Mouse (Mus musculus) myocyte (in vitro differentiated cells): ENCODE results near the gene Alg12.

Experiments used
- MAX ChIP-seq: IDR thresholded peaks from one replicate; pipeline ENCODE4 v1.6.1; 2011; ENCODE audit warnings: low read depth, mild to moderate bottlenecking, control low read depth
- MYOD1 ChIP-seq, 3 experiments: IDR thresholded peaks; one replicate each; pipeline ENCODE4 v1.6.1; 2011; ENCODE audit warnings: control low read depth in 2 of 3, low read depth in 2 of 3, mild to moderate bottlenecking in 2 of 3, moderate library complexity in 1 of 3; ENCODE audit not compliant: insufficient read length in 2 of 3, control insufficient read depth in 1 of 3
- MYOG ChIP-seq, 3 experiments: IDR thresholded peaks; one replicate each; pipeline ENCODE4 v1.6.1; 2011; ENCODE audit warnings: control low read depth in 2 of 3, low read depth in 2 of 3, mild to moderate bottlenecking in 2 of 3; ENCODE audit not compliant: insufficient read length in 2 of 3, control insufficient read depth in 1 of 3, insufficient read depth in 1 of 3
- POLR2A ChIP-seq: IDR thresholded peaks from one replicate; pipeline ENCODE4 v1.6.1; 2011; ENCODE audit warnings: low read depth, mild to moderate bottlenecking, control low read depth, moderate library complexity; ENCODE audit not compliant: insufficient read length
- POLR2AphosphoS2 ChIP-seq: IDR thresholded peaks from one replicate; pipeline ENCODE4 v1.6.1; 2011; ENCODE audit warnings: low read depth, control low read depth; ENCODE audit not compliant: insufficient read length
- TCF12 ChIP-seq: IDR thresholded peaks from one replicate; pipeline ENCODE4 v1.6.1; 2011; ENCODE audit warnings: mild to moderate bottlenecking, control low read depth; ENCODE audit not compliant: poor library complexity, insufficient read depth, severe bottlenecking
- TCF3 ChIP-seq: IDR thresholded peaks from one replicate; pipeline ENCODE4 v1.6.1; 2011; ENCODE audit warnings: low read depth, control low read depth; ENCODE audit not compliant: insufficient read length
- USF1 ChIP-seq: IDR thresholded peaks from one replicate; pipeline ENCODE4 v1.6.1; 2011; ENCODE audit warnings: low read depth, mild to moderate bottlenecking, control low read depth, moderate library complexity

DNA sequence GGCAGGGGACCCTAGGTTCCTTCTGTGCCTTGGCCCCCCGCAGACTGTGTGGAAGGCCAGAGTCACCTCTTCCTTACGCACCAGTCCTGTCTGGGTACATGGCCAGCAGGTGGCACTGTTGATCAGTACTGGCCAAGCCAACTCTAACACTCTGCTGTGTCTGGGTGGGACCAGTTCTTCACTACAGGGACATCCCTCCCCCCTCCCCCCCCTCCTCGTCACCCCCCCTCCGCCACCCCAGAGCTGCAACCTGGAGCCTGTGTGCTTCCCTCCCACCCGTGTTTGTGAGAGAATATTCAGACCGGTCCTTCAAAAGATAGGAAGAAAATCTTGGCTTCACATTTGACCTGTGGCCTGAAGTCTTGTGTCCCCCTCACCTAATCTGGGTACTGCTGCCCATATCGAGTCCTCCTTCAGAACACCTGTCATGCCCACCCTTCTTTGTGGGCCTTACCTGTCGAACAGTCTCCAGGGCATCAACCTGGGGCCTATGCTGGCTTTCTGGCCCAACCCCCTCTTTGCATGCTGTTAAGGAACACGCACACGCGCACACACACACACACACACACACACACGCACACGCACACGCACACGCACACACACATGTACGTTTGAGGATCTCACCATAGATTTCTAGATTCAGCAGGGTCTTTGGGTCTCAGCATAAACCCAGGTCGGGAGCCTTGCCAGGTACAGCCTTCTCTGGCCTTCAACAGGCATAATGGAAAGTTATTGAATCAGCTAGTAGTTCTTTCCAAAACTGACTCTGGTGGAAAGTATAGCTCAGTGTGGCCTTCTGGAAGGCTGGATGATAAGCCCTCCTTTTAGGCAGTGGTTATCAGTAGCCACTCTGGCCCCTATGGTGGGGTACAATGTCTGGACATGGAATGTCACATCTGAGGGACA is 9.9 kb upstream of the Alg12 start:
- TF ChIP-seq POLR2A (no peak), TCF12 (no peak), MYOD1 (IDR thresholded peaks at IDR 0.05; ENCODE audit: control insufficient read depth in 1 of 3, insufficient read length in 2 of 3, low read depth in 2 of 3) (no peak), POLR2AphosphoS2 (no peak), USF1 (no peak), TCF3 (no peak), MAX (no peak), MYOG (IDR thresholded peaks at IDR 0.05; ENCODE audit: control insufficient read depth in 1 of 3, insufficient read depth in 1 of 3, insufficient read length in 2 of 3, low read depth in 2 of 3) (no peak)
